Mouse (Mus musculus): ENCODE measurements around the gene Ube2a.

- no peak for TF ChIP-seq CTCF (IDR thresholded peaks at IDR 0.05; ENCODE audit: low read depth)
- TF ChIP-seq EP300 (IDR thresholded peaks at IDR 0.05; ENCODE audit: low read depth), result no peak
Measured at GRCm38 (mm10) chrX:36921346-36921745, 47.6 kb downstream of the Ube2a start.
